Mouse (Mus musculus) lung, postnatal 0 days (tissue): ENCODE data around the gene Hunk.
A peak's percentile ranks its signal among the peaks of the same experiment; 100 is the strongest.

Experiments
- CTCF ChIP-seq: IDR thresholded peaks from 2 replicates; pipeline ENCODE4 v1.5.1; 2016; ENCODE audit warnings: antibody characterized with exemption, mild to moderate bottlenecking
- EP300 ChIP-seq: IDR thresholded peaks from 2 replicates; pipeline ENCODE4 v1.6.1; 2016; ENCODE audit warnings: antibody characterized with exemption, mild to moderate bottlenecking, control low read depth

GRCm38 (mm10) chr16:90511551-90512296 lies 125.9 kb downstream of the Hunk start:
- peak; percentile 63 for TF ChIP-seq CTCF
- TF ChIP-seq EP300, result no peak; the same call in 1 of the 2 replicates
